Mouse (Mus musculus) central nervous system, embryonic 18 days (tissue): Measurements from ENCODE around the gene Cenpm. TPM values are rescaled to one million over a fixed set of nuclear protein-coding genes. Genes with fewer than 3 reads are reported as not detected.

Source experiments
- polyA plus RNA-seq: library from polyadenylated mRNA; depleted of rRNA; stranded (reverse); fragments of >200 nt; gene quantifications from 2 replicates; pipeline ENCODE4 v1.2.3, GENCODE M21; 2012; rRNA removed

The Cenpm gene
- 11.6 and 11.9 TPM in 2 replicates for polyA plus RNA-seq

DNA sequence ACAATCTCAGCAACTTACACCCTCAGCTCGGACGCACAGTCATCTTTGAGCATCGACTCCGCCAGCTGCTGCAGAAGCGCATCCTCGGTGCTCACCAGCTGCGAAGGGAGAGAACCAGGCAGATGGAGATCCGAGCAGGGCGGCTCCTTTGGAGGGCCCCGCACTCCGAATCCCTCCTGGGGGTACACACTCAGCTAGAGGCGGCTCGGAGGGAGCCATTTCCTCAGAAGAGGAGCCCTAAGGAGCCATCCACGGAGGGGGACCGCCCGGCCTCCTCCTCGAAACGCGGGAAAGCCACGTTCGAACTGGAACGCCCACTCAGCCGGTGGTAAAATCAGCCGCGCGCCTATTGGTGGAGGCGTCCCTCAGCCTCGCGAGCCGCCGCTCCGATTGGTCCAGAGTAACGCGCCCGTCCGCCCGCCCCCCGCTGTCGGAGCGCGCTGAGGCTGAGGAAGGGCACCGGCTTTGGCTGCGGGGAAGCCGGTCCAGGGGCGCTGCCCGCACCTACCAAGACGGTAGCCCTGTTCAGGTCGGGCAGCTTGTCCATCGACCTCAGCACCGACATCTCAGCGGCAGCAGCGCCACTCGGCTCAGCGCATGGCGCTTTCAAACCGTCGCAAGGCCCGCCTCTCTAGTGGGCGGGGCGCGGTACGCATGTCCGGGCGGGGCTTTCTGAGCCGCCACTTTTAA, at the start of gene Cenpm:
Cenpm (minus strand) TSS at position 634 of the 690 bp plus-strand sequence.

GRCm38 (mm10) chr15:82274593-82274926, 30.0 kb upstream of the Cenpm start, which contains the start of gene Sept3:
Gene Sept3, plus strand, starts transcription at chr15:82274893.

DNA sequence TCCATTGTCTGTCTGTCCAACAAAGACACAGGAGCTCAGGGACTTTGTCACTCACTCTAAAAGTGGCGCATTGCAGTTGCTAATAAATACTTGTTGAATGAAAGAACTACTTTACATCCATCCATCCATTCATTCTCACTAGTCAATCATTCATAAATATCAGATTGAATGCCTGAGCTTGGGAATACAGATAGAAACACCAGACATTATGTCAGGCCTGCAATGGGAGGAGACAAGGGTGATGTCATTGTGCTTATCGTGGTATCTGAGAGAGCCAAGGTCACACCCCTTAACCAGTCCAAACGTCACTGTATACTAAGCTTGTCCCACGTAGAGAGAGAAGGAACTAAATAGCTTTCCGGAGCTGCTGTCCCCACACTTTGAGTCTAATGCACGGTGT, 7.5 kb upstream of the Cenpm start, which contains the start of gene 1500009C09Rik:
1500009C09Rik (plus strand) TSS at position 301 of the 400 bp plus-strand sequence.

GRCm38 (mm10) chr15:82223657-82224601, 20.6 kb downstream of the Cenpm start, which contains the start of gene Tnfrsf13c:
Gene Tnfrsf13c, minus strand, starts transcription at chr15:82224369.

GRCm38 (mm10) chr15:82212752-82213063, 31.8 kb downstream of the Cenpm start, which contains the start of gene Shisa8:
Gene Shisa8, minus strand, starts transcription at chr15:82212815.

Other genes starting within 250 kb of the Cenpm start
- 52.5 and 53.6 TPM in 2 replicates for gene Desi1, start 210.9 kb downstream of the Cenpm start, polyA plus RNA-seq
- 145 and 150 TPM in 2 replicates for gene Snu13, start 197.2 kb downstream of the Cenpm start, polyA plus RNA-seq
- not detected in 2 replicates for gene 4930407I10Rik, start 185.6 kb downstream of the Cenpm start, polyA plus RNA-seq
- gene Mei1, start 174.8 kb downstream of the Cenpm start, polyA plus RNA-seq = 0.13 and 0.21 TPM in 2 replicates
- 18.4 and 19.4 TPM in 2 replicates for gene Ccdc134, start 116.8 kb downstream of the Cenpm start, polyA plus RNA-seq
- gene Srebf2, start 97.6 kb downstream of the Cenpm start, polyA plus RNA-seq = 121 and 141 TPM in 2 replicates
- gene Shisa8, start 31.9 kb downstream of the Cenpm start, polyA plus RNA-seq = 2.3 and 2.6 TPM in 2 replicates
- gene Tnfrsf13c, start 20.4 kb downstream of the Cenpm start, polyA plus RNA-seq = 0.39 TPM in 2 replicates
- 96.7 and 103 TPM in 2 replicates for gene 1500009C09Rik, start 7.6 kb upstream of the Cenpm start, polyA plus RNA-seq
- gene Sept3, start 30.1 kb upstream of the Cenpm start, polyA plus RNA-seq = 428 and 449 TPM in 2 replicates
- gene Wbp2nl, start 54.2 kb upstream of the Cenpm start, polyA plus RNA-seq = 0.21 and 0.51 TPM in 2 replicates
- gene Naga, start 94.2 kb upstream of the Cenpm start, polyA plus RNA-seq = 37.9 TPM in 2 replicates
- gene Pheta2, start 94.2 kb upstream of the Cenpm start, polyA plus RNA-seq = 0.92 and 1.4 TPM in 2 replicates
- gene Smdt1, start 94.2 kb upstream of the Cenpm start, polyA plus RNA-seq = 264 and 271 TPM in 2 replicates
- 393 and 416 TPM in 2 replicates for gene Ndufa6, start 109.6 kb upstream of the Cenpm start, polyA plus RNA-seq
- gene Cyp2d22, start 135.5 kb upstream of the Cenpm start, polyA plus RNA-seq = 8.8 and 10.3 TPM in 2 replicates
- not detected in 2 replicates for gene Cyp2d11, start 149.3 kb upstream of the Cenpm start, polyA plus RNA-seq
- 0.07 TPM in 1 of 2 replicates, not detected in the other for gene Cyp2d10, start 162.4 kb upstream of the Cenpm start, polyA plus RNA-seq
- not detected in 2 replicates for gene Cyp2d9, start 188.7 kb upstream of the Cenpm start, polyA plus RNA-seq